Mouse (Mus musculus): ENCODE measurements at regions not wholly inside any gene's neighbourhood (a gene's known extent, or its start where the extent isn't known, plus 50 kb on each side); places are given as distances from the start of the nearest gene placed in this dataset.

- ATAC-seq (replicated peaks; ENCODE audit: poor library complexity, severe bottlenecking) = no peak
Measured at GRCm38 (mm10) chr4:56620628-56621027, 119.2 kb upstream of the Gm26657 start.

GRCm38 (mm10) chr4:56619803-56620202 lies 120.1 kb upstream of the Gm26657 start:
- no peak for ATAC-seq (replicated peaks; ENCODE audit: poor library complexity, severe bottlenecking)

- ATAC-seq (replicated peaks; ENCODE audit: poor library complexity, severe bottlenecking) = peak; percentile 50
Measured at GRCm38 (mm10) chr4:56619054-56619453, 120.8 kb upstream of the Gm26657 start.

GRCm38 (mm10) chr4:56618433-56618832 lies 121.4 kb upstream of the Gm26657 start:
- ATAC-seq (replicated peaks; ENCODE audit: poor library complexity, severe bottlenecking) = no peak

GRCm38 (mm10) chr4:56617661-56618360 lies 122.1 kb upstream of the Gm26657 start:
- no peak for ATAC-seq (replicated peaks; ENCODE audit: poor library complexity, severe bottlenecking)

- no peak for ATAC-seq (replicated peaks; ENCODE audit: poor library complexity, severe bottlenecking)
Measured at GRCm38 (mm10) chr4:56612325-56612724, 127.5 kb upstream of the Gm26657 start.

GRCm38 (mm10) chr4:56611751-56612150 lies 128.1 kb upstream of the Gm26657 start:
- no peak for ATAC-seq (replicated peaks; ENCODE audit: poor library complexity, severe bottlenecking)

- ATAC-seq (replicated peaks; ENCODE audit: poor library complexity, severe bottlenecking) = no peak
Measured at GRCm38 (mm10) chr4:56610273-56610672, 129.6 kb upstream of the Gm26657 start.

GRCm38 (mm10) chr4:56608701-56609100 lies 131.2 kb upstream of the Gm26657 start:
- ATAC-seq (replicated peaks; ENCODE audit: poor library complexity, severe bottlenecking) = no peak

- no peak for ATAC-seq (replicated peaks; ENCODE audit: poor library complexity, severe bottlenecking)
Measured at GRCm38 (mm10) chr4:56598398-56598797, 141.5 kb upstream of the Gm26657 start.

- no peak for ATAC-seq (replicated peaks; ENCODE audit: poor library complexity, severe bottlenecking)
Measured at GRCm38 (mm10) chr4:56597931-56598330, 141.9 kb upstream of the Gm26657 start.

- no peak for ATAC-seq (replicated peaks; ENCODE audit: poor library complexity, severe bottlenecking)
Measured at GRCm38 (mm10) chr4:56582405-56582804, 157.5 kb upstream of the Gm26657 start.

GRCm38 (mm10) chr4:56576837-56577548 lies 162.9 kb upstream of the Gm26657 start:
- no peak for ATAC-seq (replicated peaks; ENCODE audit: poor library complexity, severe bottlenecking)

GRCm38 (mm10) chr4:56552126-56552525 lies 187.7 kb upstream of the Gm26657 start:
- ATAC-seq (replicated peaks; ENCODE audit: poor library complexity, severe bottlenecking) = no peak

- no peak for ATAC-seq (replicated peaks; ENCODE audit: poor library complexity, severe bottlenecking)
Measured at GRCm38 (mm10) chr4:56533344-56533985, 206.4 kb upstream of the Gm26657 start.

GRCm38 (mm10) chr4:56532921-56533320 lies 206.9 kb upstream of the Gm26657 start:
- ATAC-seq (replicated peaks; ENCODE audit: poor library complexity, severe bottlenecking) = no peak

- no peak for ATAC-seq (replicated peaks; ENCODE audit: poor library complexity, severe bottlenecking)
Measured at GRCm38 (mm10) chr4:56528571-56528970, 211.3 kb upstream of the Gm26657 start.

- no peak for ATAC-seq (replicated peaks; ENCODE audit: poor library complexity, severe bottlenecking)
Measured at GRCm38 (mm10) chr4:56524430-56524985, 215.4 kb upstream of the Gm26657 start.

GRCm38 (mm10) chr4:56507770-56508169 lies 232.1 kb upstream of the Gm26657 start:
- no peak for ATAC-seq (replicated peaks; ENCODE audit: poor library complexity, severe bottlenecking)

GRCm38 (mm10) chr4:56506786-56507185 lies 233.1 kb upstream of the Gm26657 start:
- ATAC-seq (replicated peaks; ENCODE audit: poor library complexity, severe bottlenecking) = no peak

- ATAC-seq (replicated peaks; ENCODE audit: poor library complexity, severe bottlenecking) = no peak
Measured at GRCm38 (mm10) chr4:56506067-56506466, 233.8 kb upstream of the Gm26657 start.
